In the genomic region with DNA sequence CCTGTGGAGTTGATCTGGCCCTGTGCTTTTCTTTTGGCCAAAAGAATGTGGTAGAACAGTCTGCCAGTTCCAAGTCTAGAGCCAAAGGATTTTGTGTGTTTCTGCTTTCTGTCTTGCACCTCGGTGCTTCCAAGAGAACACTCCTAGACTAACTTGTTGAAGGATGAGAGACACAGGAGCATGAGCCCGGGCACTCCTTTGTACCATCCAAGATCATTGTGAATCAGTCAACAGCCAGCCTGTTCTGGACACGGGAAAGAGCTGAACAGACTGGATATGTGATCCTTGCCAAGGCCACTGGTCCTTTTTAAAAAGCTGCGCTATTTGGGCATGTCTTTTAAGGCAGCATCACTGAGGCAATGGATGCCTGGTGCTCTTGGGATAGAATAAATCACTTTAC, we compare ENCODE assay signal across 17 mouse cellular contexts.
"Had no signal": no experiment of that assay in that cellular context is flagged by ENCODE, and none has a peak within 500 bp of the region (broad histone marks: within the 10 kb centered on the region; RNA-seq: fewer than 3 reads in every experiment).

No protein-coding gene starts in this region.

- H3K27ac ChIP-seq: neural tube, embryonic 12.5 days; neural tube, embryonic 13.5 days; neural tube, embryonic 15.5 days; stomach, embryonic 15.5 days; stomach, postnatal 0 days had no signal

- H3K4me2 ChIP-seq: neural tube, embryonic 12.5 days; neural tube, embryonic 13.5 days; neural tube, embryonic 15.5 days; stomach, embryonic 15.5 days had no signal

- H3K36me3 ChIP-seq: neural tube, embryonic 12.5 days; neural tube, embryonic 13.5 days; neural tube, embryonic 15.5 days; stomach, embryonic 15.5 days had no signal

- H3K4me1 ChIP-seq: neural tube, embryonic 12.5 days; stomach, embryonic 15.5 days had no signal

- H3K4me3 ChIP-seq: neural tube, embryonic 12.5 days; neural tube, embryonic 13.5 days; neural tube, embryonic 15.5 days; stomach, embryonic 15.5 days had no signal

- H3K9me3 ChIP-seq: neural tube, embryonic 12.5 days; neural tube, embryonic 13.5 days; neural tube, embryonic 15.5 days; stomach, embryonic 15.5 days had no signal

- H3K27me3 ChIP-seq: neural tube, embryonic 12.5 days; neural tube, embryonic 13.5 days; neural tube, embryonic 15.5 days; stomach, embryonic 15.5 days had no signal

- H3K9ac ChIP-seq: neural tube, embryonic 12.5 days; neural tube, embryonic 13.5 days; neural tube, embryonic 15.5 days; stomach, embryonic 15.5 days had no signal

- DNase-seq: retina, postnatal 1 day; right cerebral cortex, adult 18-20 months; right cerebral cortex, postnatal 14 days; right cerebral cortex, postnatal 25 days; right cerebral cortex, postnatal 4 days; spleen, adult 18-20 months; thymus, adult 18-20 months; thymus, adult 2 months; thymus, postnatal 14 days; thymus, postnatal 25 days; thymus, postnatal 36 days; thymus, postnatal 4 days had no signal
